Mouse (Mus musculus): ENCODE data around the gene Slc25a21. TPM values are rescaled to one million over a fixed set of nuclear protein-coding genes. Genes with fewer than 3 reads are reported as not detected.

The Slc25a21 gene
- polyA plus RNA-seq, 1 experiment, result 0.47 TPM

- no peak for DNase-seq (ENCODE audit: low spot score)
Observed at GRCm38 (mm10) chr12:57016845-57017244, 180.4 kb downstream of the Slc25a21 start.

GRCm38 (mm10) chr12:57016324-57016723 is 180.9 kb downstream of the Slc25a21 start:
- no peak for DNase-seq (ENCODE audit: low spot score)

- no peak for DNase-seq (ENCODE audit: low spot score)
Observed at GRCm38 (mm10) chr12:57009010-57009409, 188.3 kb downstream of the Slc25a21 start.

GRCm38 (mm10) chr12:56986049-56986448 is 211.2 kb downstream of the Slc25a21 start:
- DNase-seq (ENCODE audit: low spot score), result peak; percentile 25

- DNase-seq (ENCODE audit: low spot score), result no peak
Observed at GRCm38 (mm10) chr12:56982066-56982626, 215.1 kb downstream of the Slc25a21 start.

GRCm38 (mm10) chr12:56975256-56975655 is 222.0 kb downstream of the Slc25a21 start:
- no peak for DNase-seq (ENCODE audit: low spot score)

- DNase-seq (ENCODE audit: low spot score), result no peak
Observed at GRCm38 (mm10) chr12:56963236-56963635, 234.0 kb downstream of the Slc25a21 start.

- DNase-seq (ENCODE audit: low spot score), result no peak
Observed at GRCm38 (mm10) chr12:56959230-56960051, 237.8 kb downstream of the Slc25a21 start.

GRCm38 (mm10) chr12:56958244-56958643 is 239.0 kb downstream of the Slc25a21 start:
- DNase-seq (ENCODE audit: low spot score), result no peak

- no peak for DNase-seq (ENCODE audit: low spot score)
Observed at GRCm38 (mm10) chr12:56951749-56952657, 245.3 kb downstream of the Slc25a21 start.

- no peak for DNase-seq (ENCODE audit: low spot score)
Observed at GRCm38 (mm10) chr12:56944265-56944664, 253.0 kb downstream of the Slc25a21 start.

GRCm38 (mm10) chr12:56940861-56941260 is 256.4 kb downstream of the Slc25a21 start:
- no peak for DNase-seq (ENCODE audit: low spot score)

- no peak for DNase-seq (ENCODE audit: low spot score)
Observed at GRCm38 (mm10) chr12:56918145-56918544, 279.1 kb downstream of the Slc25a21 start.

GRCm38 (mm10) chr12:56906476-56906875 is 290.8 kb downstream of the Slc25a21 start:
- no peak for DNase-seq (ENCODE audit: low spot score)

GRCm38 (mm10) chr12:56905652-56906305 is 291.5 kb downstream of the Slc25a21 start:
- DNase-seq (ENCODE audit: low spot score), result no peak

GRCm38 (mm10) chr12:56905222-56905621 is 292.1 kb downstream of the Slc25a21 start:
- DNase-seq (ENCODE audit: low spot score), result no peak

- DNase-seq (ENCODE audit: low spot score), result no peak
Observed at GRCm38 (mm10) chr12:56902774-56903456, 294.4 kb downstream of the Slc25a21 start.

- no peak for DNase-seq (ENCODE audit: low spot score)
Observed at GRCm38 (mm10) chr12:56897976-56898375, 299.3 kb downstream of the Slc25a21 start.

GRCm38 (mm10) chr12:56897221-56897937 is 299.9 kb downstream of the Slc25a21 start:
- no peak for DNase-seq (ENCODE audit: low spot score)

- DNase-seq (ENCODE audit: low spot score), result no peak
Observed at GRCm38 (mm10) chr12:56894963-56895362, 302.3 kb downstream of the Slc25a21 start.
